Mouse (Mus musculus) heart, adult 8-10 months (tissue): ENCODE results near the gene 4932438H23Rik. TPM values are rescaled to one million over a fixed set of nuclear protein-coding genes. Genes with fewer than 3 reads are reported as not detected.

ENCODE experiments used
- DNase-seq: peaks from one replicate; pipeline ENCODE4 v3.0.0; 2022; ENCODE audit warnings: low spot score
- total RNA-seq, 4 experiments: library from RNA; stranded (reverse); gene quantifications; 2 replicates each; pipeline ENCODE4 v1.2.4; 2022

The 4932438H23Rik gene
- total RNA-seq, 4 experiments from 2014 or later = 0.11 to 0.16 (median 0.14) TPM; not detected in 1

- no peak for DNase-seq
These were observed 37.7 kb downstream of the 4932438H23Rik start for GRCm38 (mm10) chr16:91057261-91057660.

GRCm38 (mm10) chr16:91056043-91056821 lies 38.7 kb downstream of the 4932438H23Rik start:
- no peak for DNase-seq

GRCm38 (mm10) chr16:91055150-91055549 lies 39.8 kb downstream of the 4932438H23Rik start:
- no peak for DNase-seq

DNA sequence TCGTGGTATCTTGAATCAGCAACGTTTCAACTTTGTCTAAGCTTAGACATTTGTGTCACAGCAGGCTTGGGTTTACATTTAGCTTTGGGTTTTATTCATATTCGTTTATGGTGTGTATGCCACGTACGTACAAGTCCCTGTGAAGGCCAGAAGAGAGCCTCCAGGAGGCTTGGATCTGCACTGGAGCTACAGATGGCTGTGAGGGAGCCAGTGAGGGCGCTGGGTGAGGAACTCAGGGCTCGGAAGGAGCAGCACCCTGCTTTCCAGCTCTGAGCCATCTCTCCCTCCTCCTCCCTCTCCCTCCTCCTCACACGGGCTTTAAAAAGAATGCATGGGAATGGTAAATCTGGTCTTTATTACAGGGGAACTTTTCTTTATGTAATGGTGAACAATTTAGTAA lies 41.3 kb downstream of the 4932438H23Rik start:
- DNase-seq = no peak

DNA sequence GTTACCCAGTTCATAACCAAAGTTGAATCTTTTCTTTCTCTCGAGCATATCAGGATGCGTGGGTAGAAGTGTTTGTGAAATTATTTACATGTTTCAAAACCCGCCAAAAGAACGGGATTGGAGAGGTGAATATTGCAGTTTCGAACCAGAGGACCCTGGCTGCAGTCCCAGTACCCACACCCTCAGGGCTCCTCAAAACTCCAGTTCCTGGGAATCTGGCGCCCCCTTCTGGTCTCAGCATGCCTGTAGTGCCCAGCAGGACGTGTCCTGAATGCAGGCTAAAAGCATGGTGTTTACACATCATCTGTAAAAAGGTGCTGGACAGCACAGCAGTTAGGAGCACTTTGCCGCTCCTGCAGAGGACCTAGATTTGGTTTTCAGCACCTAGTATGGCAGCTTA lies 49.4 kb downstream of the 4932438H23Rik start:
- no peak for DNase-seq

DNA sequence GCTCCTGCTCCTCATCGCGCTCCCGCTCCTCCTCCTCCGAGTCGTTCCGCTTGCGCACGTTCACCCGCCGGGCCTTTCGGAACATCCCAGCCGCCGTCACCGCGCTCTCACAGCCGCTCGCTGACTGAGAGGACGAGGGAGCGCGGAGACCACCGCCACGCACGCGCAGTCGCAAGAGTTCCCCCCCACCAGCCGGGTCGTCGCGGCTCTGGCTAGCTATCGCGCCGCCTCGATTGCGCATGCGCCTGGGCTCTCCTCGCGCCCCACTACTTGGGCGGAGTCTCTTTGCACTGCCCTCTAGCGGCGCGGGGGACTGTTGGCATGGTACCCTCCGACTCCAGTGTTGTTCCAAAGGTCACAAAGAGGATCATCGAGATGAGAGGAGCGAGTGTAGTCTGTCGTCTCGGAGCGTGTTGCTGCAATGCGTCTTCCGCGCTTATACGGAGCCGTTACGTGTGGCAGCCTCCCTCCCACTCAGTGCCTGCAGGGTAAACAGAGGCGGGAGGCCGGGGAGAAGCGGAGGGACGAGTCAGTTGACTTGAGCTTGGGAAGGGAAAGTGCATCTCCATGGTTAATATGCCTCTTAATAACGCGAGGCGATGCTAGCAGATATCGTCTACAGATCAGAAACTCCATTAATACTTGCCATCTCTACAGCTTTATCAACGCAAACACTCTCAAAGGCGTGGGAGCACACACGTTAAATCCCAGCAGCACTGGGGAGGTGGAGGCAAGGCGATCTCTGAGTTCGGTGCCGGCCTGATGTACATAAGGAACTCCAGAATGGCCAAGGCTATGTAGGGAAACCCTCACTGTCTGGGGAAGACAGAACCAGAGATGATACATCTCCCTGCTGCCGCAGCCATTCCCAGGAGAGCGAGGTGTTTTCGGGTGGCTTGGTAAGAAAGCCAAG lies 50.4 kb downstream of the 4932438H23Rik start, which contains the start of gene Paxbp1:
Gene Paxbp1, minus strand, starts transcription at position 274 of the 913 bp plus-strand sequence.
- peak; percentile 99 for DNase-seq

GRCm38 (mm10) chr16:91043461-91044248 lies 51.3 kb downstream of the 4932438H23Rik start:
- DNase-seq = no peak

DNA sequence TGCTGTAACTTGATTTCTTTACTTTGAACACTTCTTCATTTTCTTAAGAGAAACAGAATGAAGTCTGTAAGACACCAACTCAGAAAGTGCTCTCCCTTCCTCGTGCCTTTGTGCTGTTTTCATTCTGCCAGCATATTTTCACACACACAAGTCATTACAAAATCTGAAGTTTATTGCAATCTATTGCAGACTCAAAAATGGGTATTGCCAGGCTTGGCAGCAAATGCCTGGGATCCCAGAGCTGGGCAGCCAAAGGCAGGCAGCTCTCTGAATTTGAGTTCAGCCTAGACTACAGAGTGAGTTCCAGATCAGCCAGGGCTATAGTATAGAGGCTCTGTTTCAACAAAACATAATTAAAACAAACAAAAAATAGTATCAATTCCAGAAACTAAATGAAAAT lies 52.3 kb downstream of the 4932438H23Rik start:
- DNase-seq = no peak

DNA sequence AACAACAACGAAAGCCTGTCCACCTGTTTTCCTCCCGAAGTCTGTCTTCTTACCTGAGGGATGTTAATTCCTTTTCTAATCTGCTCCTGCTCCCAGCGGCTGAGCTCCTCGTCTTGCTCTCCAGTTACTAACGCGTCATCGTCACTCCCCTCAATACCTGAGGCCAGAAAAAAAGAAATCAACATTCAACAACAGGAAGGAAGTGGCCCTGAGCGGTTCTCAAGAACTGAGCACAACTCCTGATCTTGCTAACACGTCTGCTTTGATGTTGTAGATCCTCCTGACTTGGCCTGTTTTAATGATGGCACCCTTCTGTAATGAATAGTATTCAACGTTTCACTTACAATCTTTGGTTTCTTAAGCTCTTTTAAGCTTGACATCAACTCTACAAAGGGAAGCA lies 59.1 kb downstream of the 4932438H23Rik start:
- no peak for DNase-seq

GRCm38 (mm10) chr16:91030751-91031150 lies 64.2 kb downstream of the 4932438H23Rik start:
- DNase-seq = no peak

GRCm38 (mm10) chr16:91029901-91030300 lies 65.0 kb downstream of the 4932438H23Rik start:
- DNase-seq = no peak

DNA sequence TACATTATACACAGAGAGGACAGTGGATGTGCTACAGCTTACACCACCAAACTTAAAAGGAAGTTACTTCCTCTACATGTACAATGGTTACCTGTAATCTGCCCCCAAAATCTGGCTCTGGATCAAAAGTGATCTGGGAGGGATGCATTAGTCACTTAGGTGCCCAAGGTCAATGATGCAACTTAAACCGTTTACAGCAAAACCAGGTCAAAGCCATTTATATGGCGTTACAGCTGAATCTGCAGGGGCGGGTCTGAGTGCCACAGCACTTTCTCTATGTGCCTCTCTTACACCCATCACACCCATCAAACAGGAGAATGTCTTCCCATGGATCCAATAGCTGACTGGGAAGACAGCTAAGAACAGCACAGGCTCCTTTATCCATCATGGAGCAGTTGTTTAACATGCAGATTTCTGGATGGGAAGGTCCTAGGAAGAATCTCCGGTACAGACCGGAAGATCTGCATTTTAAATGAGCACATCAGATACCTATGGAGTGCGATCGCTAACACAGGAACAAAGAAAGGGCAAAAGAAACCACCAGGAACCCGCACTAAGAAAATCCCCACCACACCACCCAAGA lies 65.7 kb downstream of the 4932438H23Rik start:
- no peak for DNase-seq

DNA sequence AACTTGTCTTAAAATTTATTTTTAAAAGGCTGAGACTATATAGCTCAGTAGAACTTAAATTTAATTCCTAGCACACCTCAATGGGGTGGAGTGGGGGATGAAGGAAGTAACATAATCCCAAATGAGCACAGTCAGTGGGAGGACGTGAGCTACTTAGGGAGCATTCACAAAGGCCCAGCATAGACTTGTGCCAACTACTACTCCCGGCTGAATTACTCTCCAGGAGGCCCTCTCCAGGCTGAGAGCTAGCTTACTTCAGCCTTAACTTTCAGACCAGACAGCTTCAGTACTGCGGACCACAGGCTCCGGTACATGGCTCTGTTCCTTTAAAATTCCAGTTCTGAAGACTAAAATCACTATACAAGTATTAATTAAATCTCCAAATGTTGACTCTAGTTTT lies 68.6 kb downstream of the 4932438H23Rik start:
- no peak for DNase-seq

GRCm38 (mm10) chr16:91023384-91023783 lies 71.5 kb downstream of the 4932438H23Rik start:
- DNase-seq = no peak

DNA sequence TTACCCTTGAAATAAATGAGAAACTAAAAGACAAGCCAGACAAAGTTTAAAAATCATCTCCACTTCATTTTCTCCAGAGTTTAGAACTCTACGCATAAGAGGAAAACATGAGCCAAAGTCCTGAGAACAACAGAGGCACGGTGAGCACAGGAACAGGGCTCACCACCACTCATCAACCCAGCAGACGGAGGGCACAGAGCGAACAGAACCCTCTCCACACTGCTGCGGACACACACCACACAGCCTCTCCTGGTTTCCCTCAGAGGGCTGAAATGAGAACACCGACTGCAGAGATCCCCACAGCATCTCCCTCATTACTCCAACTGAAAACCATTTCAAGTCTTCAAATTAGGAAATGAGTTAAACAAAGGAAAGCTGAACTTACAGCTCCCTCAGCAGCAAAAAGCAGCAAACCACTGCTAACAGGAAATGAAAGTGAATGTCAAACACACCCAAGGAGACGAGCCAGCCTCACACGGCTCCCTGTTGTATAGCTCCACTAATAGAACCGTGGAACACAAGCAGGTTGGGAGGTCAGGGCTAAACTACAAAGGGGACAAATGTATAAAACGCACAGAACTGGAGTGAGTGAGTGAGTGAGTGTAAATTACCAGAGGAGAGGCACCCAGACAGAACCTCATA lies 74.0 kb downstream of the 4932438H23Rik start:
- no peak for DNase-seq

- no peak for DNase-seq
These were observed 75.4 kb downstream of the 4932438H23Rik start for GRCm38 (mm10) chr16:91019476-91019875.

GRCm38 (mm10) chr16:91015761-91016160 lies 79.2 kb downstream of the 4932438H23Rik start:
- DNase-seq = no peak

GRCm38 (mm10) chr16:91011847-91012246 lies 83.1 kb downstream of the 4932438H23Rik start:
- DNase-seq = peak; percentile 24

DNA sequence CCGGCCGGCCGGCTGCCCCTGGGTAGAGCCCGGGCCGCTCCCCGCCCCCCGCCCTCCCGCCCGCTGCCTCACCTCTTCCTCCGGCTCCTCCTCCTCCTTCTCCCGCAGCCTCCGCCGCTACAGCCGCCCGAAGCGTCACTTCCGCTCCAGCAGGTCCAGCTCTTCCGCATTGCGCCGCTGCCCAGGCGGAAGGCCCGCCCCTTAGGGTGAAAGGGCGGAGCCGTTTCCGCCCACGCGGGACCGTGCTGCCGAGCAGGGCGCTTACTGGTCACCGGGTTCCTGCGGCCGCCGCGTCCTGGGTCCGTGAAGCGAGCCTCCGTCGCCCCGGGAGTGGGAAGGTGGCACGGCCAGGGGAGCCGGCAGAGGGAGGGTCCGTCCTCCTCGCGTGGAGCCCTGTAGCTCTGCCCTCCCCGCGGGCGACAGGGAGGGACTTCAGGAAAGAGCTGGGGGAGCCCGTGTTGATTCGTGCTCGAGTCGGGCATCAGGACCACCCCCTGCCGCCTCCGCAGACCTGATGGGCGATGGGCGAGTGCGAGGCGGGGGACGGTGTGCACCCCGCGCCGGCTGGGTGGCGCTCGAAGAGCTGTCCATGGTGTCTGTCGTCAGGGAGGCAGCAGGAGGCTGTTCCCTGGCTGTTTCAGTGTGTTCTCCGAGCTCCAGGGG lies 83.8 kb downstream of the 4932438H23Rik start, which contains the start of gene Synj1:
Gene Synj1, minus strand, starts transcription at position 288 of the 663 bp plus-strand sequence.
- peak; percentile 84 for DNase-seq

DNA sequence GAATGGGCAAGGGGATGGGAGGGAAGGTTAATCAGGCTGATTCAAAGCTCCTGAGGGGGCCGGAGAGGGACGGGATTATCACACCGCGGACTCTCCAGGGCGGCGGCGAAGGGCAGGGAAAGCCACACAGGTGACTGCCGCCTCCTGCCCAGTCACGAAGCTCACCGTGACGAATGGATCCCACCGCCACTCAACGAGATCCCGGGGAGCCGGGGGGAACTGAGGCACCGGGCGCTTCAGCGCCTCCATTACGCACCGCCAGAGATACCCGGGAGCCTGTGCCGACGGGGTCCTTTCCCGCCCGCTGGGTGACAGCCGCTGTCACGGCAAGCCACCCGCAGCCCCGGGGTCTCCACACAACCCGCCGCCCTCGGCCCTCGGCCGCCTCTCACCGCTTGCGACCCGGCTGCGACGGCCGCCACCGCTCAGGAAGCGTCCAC lies 84.3 kb downstream of the 4932438H23Rik start:
- DNase-seq = no peak
